Mouse (Mus musculus): ENCODE data around the gene Golph3.

Golph3 gene

GRCm38 (mm10) chr15:12380548-12380947 lies 59.3 kb downstream of the Golph3 start:
- DNase-seq (ENCODE audit: low spot score): no peak

DNA sequence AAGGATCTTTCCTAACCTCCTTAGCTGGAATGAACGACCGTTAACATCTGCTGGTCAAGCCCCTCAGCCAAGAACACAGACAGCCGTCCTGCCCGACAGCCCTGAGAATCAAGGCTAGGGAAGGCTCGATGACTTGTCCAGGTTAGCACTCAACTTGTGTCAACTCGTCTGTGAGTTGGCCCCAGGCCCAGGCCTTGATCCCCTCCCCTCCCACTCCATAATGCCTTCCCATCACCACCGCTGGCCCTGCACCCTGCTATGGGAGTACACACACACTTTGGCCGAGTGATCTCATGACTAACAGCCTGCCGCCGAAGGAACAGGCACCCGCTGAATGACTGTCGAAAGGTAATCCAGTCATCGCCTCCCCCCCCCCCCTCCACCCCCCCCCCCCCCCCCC lies 63.4 kb downstream of the Golph3 start:
- no peak for DNase-seq (ENCODE audit: low spot score)

DNA sequence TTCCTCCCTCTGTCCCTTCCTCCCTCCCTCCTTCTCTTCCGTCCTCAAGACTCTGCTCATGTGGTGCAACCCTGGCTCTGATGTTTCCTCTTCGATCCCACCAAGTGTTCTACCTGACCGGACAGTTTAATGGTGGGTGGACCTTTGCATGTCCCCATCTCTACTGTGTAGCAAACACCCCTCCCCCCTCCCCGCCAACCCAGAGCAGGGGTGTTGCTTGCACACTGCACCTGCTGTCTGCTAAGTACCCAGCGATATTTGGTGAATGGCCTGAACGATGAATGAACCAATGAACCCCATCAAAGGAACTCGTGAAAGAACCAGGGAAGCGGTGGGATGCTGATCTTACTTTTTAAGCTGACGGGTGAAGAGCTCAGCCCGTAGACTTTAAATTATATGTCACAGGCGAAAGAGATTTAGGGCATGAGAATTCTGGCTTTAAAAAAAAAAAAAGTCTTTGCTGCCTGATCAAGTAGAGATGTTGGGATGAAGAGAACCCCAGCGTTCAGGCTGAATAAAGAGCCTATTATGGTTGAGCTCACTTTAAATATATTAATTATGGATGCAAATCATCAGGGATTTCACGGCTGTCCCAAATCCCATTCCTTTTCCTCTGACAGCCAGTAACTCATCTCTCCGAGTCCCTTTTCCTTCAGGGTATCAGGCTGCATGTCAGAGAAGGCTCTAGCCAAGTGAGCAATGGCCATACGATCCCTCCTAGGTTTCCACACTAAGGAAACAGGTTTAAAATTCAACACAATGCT lies 67.7 kb downstream of the Golph3 start:
- no peak for DNase-seq (ENCODE audit: low spot score)

- DNase-seq (ENCODE audit: low spot score): no peak
These were observed 73.5 kb downstream of the Golph3 start for GRCm38 (mm10) chr15:12394758-12395157.

- no peak for DNase-seq (ENCODE audit: low spot score)
These were observed 75.8 kb downstream of the Golph3 start for GRCm38 (mm10) chr15:12397032-12397431.
